Mouse (Mus musculus) cerebellum, adult 8-10 months (tissue): ENCODE results near the gene Srpk2.
"Not testable (repeated sequence)": the region's sequence is repeated elsewhere in the genome, so short reads cannot be mapped to it uniquely, and the experiment has no call there.

Experiments
- DNase-seq: peaks from one replicate; pipeline ENCODE4 v3.0.0; 2022

Srpk2 gene

DNA sequence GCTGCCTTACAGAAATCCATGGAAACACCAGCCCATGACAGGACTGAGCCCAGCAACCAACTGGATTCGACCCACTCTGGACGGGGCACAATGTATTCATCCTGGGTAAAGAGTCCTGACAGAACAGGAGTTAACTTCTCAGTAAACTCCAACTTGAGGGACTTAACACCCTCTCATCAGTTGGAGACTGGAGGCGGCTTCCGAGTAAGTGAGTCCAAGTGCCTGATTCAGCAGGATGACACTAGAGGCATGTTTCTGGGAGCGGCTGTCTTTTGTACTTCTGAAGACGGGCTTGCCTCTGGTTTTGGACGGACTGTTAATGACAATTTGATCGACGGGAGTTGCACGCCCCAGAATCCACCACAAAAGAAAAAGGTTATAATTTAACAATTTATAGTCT is 186.5 kb downstream of the Srpk2 start:
- DNase-seq = no peak

DNA sequence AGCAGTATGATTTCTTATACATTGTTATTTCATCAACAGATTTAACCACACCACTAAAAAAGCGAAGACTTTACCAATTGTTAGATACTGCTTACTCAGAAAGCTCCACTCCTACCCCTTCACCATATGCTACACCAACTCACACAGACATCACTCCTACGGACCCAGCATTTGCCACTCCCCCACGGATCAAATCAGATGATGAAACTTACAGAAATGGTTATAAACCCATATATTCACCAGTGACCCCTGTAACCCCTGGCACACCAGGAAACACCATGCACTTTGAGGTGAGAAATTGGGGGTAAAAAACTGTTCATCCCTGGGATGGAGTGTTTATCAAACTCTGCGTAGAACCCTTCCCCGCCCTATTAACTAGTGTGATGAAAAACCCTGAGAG is 187.5 kb downstream of the Srpk2 start:
- no peak for DNase-seq

DNA sequence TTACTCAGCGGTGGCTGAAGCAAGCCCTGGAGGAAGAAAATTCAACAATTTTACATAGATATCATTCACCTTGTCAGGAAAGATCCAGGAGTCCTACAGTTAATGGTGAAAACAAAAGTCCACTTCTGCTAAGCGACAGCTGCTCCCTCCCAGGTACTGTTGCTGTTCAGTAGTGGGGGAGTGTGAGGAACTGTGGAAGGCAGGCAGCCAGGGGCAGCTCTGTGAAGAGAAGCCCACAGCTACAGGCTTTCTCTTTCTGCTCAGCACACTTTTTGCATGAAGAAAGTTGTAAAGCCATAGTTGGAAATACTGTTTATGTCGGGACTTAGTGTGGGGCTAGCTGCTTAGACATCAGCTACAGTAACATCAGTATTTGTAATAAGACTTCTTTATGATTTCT is 188.0 kb downstream of the Srpk2 start:
- DNase-seq = no peak

DNA sequence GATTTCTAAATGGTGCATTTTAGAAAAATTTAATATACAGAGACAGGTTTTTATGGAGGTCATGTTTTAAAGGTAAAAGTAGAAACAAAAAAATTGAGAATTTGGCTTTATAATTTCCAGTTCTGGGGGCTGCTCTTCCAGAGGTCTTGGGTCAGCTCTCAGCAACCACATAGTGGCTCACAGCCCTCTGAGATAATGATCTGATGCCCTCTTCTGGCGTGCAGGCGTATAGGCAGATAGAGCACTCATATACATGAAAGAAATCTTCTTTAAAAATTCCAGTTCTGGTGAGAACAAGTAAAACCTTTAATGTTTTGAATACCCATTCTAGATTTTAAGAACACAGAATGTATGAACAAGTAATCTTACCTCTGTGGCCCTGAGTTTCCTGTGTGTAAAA is 193.6 kb downstream of the Srpk2 start:
- no peak for DNase-seq

DNA sequence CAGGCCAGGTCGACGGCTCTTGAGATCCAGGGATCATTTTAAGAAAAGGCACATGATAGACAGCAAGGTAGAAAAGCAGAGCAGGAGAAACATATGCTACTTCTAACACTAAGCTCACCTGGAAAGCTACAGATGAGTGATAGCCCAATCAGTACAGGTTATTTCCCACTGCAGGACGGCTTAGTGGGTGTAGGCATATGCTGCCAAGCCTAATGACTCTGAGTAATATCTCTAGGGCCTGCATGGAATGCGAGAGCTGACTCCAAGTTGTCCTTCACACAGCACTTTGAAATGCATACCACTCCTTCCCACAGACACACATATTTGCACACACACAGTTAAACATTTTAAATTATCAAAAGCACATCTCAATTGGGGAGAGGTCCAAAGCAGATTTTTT is 195.2 kb downstream of the Srpk2 start:
- DNase-seq = no peak

DNA sequence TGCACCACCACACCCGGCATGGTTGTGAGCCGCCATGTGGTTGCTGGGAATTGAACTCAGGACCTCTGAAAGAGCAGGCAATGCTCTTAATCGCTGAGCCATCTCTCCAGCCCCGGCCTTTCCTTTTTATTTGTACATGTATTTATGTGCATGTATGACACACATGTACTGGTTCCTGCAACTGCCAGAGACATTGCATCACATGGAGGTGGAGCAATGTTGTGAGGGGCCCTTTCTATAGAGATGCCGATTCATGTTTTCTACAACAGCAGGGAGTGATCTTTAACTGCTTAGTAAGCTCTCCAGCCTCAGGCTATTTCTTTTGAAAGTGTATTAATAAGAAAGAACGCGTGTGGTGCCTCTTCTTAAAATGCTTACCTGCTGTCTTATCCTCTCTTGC is 200.6 kb downstream of the Srpk2 start:
- no peak for DNase-seq

DNA sequence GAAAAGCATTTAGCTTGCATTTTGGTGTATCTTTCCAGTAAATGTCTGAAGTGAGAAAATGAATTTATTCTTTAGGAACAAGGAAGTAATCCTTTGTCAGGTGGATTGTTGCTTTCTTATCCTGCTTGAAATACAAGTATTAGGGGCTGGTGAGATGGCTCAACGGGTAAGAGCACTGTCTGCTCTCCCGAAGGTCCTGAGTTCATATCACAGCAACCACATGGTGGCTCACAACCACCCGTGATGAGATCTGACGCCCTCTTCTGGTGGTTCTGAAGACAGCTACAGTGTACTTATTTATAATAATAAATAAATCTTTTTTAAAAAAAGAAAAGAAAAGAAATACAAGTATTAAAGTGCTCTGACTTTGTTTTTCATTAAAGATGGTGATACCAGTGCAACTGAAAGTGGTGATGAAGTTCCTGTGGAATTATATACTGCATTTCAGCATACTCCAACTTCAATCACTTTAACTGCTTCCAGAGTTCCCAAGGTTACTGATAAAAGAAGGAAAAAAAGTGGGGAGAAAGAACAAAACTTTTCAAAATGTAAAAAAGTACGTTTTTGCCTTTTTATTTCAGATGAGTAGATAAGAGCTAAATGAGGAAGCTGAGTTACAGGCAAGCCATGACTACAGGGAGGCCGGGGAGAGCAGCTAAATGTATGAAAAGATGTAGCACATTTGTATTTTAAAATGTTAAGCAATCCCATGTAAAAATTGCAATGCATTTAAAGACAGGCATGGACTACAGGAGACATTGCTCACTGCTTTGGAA is 211.1 kb downstream of the Srpk2 start:
- no peak for DNase-seq

DNA sequence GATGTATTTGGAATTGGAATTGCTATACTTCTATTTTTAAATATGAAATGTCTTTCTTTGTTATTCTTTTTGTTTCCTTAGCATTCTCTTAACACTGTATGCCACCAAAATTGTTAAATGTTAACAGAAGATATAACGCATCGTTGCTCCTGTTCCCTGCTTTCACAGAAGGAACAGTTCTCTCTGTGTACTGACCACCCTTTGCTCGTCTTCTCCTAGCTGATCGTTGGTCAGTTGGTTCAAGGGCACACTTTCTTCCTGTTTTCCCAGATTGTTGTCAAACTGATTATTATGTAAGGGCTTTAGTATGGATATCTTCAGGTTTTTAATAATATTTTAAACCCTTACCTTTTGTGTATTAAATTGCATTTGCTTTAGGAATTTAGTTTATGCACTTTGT is 217.9 kb downstream of the Srpk2 start:
- no peak for DNase-seq

DNA sequence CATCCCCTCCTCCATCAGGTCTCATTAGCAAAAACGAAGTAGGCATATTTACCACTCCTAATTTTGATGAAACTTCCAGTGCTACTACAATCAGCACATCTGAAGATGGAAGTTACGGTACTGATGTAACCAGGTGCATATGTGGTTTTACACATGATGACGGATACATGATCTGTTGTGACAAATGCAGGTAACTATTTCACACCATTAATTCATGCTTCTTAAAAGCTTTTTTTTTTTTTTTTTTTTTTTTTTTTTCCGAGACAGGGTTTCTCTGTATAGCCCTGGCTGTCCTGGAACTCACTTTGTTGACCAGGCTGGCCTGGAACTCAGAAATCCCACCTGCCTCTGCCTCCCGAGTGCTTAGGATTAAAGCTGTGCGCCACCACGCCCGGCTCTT is 219.7 kb downstream of the Srpk2 start:
- DNase-seq = no peak

DNA sequence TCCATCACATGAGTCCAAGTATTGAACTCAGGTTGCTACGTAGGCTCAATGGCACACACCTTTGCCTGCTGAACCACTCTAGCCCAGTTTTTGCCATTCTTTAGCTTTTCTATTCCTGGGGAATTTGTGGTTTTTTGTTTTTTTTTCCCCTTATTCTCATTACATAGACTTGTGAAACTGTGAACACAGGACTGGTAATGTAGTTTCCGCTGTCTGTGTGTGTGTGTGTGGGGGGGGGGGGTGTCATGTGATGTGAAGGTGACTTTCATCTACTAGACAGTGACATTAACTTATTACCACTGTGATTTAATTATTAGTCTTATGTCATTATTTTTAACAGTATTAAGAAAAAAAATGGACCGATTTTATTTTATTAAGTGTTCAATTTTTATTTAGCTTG is 220.2 kb downstream of the Srpk2 start:
- no peak for DNase-seq

DNA sequence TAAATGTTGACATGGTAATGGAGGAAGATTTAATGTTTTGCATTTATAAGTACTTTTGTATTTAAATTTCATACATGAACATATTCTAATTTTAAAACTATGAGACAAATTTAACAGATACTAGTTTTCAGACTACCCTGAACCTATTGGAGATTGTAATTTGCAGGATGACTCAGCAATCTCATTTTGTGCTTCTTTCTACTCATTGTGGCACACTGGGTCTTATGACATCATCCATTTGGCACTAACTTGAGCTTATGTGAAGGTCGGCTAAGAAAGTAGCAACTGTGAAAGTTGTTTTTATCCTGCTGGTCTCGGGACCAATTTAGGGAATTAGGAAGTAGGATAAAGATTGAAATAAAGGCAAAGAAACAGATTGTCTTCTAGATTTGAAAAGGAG is 222.7 kb downstream of the Srpk2 start:
- DNase-seq = no peak

DNA sequence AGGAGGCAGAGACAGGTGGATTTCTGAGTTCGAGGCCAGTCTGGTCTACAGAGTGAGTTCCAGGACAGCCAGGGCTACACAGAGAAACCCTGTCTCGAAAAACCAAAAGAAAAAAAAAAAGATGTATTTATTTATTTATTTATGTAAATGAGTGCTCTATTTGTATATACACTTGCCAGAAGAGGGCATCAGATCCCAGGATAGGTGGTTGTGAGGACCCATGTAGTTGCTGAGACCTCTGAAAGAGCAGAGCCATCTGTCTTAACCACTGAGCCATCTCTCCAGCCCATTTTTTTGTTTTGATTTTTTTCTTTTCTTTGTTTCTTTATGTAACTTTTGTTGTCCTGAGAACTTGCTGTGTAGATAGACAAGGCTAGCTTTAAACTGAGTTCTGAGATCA is 230.9 kb downstream of the Srpk2 start:
- DNase-seq = not testable (repeated sequence)
